Mouse (Mus musculus): ENCODE results near the gene Gm35315. TPM values are rescaled to one million over a fixed set of nuclear protein-coding genes. Genes with fewer than 3 reads are reported as not detected.
"Not testable (repeated sequence)": the region's sequence is repeated elsewhere in the genome, so short reads cannot be mapped to it uniquely, and the experiment has no call there.

The Gm35315 gene
- polyA plus RNA-seq, 1 experiment = 1.2 TPM

DNA sequence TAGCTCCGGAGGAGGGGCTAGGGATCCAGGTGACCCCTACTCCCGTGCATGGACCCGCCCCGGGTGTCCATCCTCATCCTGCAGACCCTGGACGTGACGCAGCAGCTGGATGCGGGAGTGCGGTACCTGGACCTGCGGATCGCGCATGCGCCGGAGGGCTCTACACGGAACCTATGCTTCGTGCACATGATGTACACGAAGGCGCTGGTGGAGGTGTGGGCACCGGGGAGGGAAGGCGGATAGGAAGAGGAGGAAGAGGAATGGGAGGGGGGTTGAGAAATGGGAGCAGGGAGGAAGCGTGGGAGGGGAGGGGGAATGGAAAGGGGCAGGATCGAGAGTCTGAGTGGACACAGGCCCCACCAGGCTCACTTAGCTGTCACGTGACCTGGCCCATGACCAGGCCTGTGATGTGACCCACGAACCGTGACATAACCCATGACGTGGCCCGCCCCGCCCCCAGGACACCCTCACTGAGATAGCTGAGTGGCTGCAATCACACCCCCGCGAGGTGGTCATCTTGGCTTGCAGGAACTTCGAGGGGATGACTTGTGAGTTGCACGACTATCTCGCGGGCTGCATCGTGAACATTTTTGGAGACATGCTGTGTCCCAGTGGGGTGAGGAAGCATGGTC is 7.6 kb upstream of the Gm35315 start:
- DNase-seq (ENCODE audit: extremely low spot score in 1 of 2, low spot score in 1 of 2) = peak; percentile 68 to 80

- peak; percentile 33 to 38 for DNase-seq (ENCODE audit: extremely low spot score in 1 of 2, low spot score in 1 of 2)
These were observed 6.9 kb upstream of the Gm35315 start for GRCm38 (mm10) chr5:110100921-110101631.

GRCm38 (mm10) chr5:110099656-110100580 is 5.7 kb upstream of the Gm35315 start, which contains the start of gene Plcxd1:
Gene Plcxd1 (plus strand): TSS chr5:110099969.
- DNase-seq (ENCODE audit: extremely low spot score in 1 of 2, low spot score in 1 of 2) = peak in 1 of 2 experiments; percentile 21

DNA sequence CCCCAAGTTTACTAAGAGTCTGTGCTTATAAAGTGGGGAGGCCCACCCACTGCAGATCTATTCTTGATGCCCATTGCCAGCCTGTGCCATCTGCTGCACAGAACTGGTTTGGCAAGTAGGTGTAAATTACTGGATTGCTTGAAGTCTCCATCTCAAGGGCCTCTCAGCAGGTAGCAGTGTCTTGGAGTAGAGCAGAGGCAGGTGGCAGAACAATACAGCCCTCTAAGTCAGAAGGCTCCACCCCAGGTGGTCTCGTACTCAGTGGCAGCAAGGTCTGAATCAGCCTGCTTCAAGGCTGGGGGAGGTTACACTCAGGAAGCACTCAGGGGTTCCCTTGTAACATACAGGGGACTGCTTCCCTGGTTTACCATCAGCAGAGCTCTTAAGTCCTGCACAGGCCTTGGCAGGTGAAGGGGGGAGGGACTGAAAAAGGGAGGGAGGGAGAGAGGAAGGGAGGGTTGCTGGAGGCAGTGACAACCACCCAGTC is 4.8 kb upstream of the Gm35315 start:
- DNase-seq (ENCODE audit: extremely low spot score in 1 of 2, low spot score in 1 of 2) = peak; percentile 58 to 65

- no peak for DNase-seq (ENCODE audit: extremely low spot score in 1 of 2, low spot score in 1 of 2)
These were observed 610 bp upstream of the Gm35315 start for GRCm38 (mm10) chr5:110094847-110095213.

GRCm38 (mm10) chr5:110091546-110091945 is 2.7 kb downstream of the Gm35315 start:
- no peak for DNase-seq (ENCODE audit: extremely low spot score in 1 of 2, low spot score in 1 of 2)

GRCm38 (mm10) chr5:110086161-110086866 is 7.9 kb downstream of the Gm35315 start:
- no peak for DNase-seq (ENCODE audit: extremely low spot score in 1 of 2, low spot score in 1 of 2)

DNA sequence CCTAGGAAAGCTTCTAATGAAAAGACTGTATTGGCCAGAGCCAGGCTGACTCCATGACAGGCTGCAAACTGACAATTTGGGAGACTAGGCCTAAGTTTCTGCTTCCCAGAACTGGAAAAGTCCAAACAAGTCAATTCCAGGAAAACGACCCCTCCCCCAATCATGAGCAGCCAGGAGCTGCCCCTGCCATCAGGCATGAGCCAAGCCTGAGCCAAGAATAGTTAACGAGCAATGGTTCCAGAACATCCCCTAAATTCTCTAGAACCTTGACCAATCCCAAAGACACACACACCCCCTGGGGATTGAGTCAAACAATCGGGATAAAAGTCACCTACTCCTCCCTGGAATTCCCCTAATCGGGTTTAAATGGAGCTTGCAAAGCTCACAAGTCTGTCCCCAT is 11.3 kb downstream of the Gm35315 start:
- DNase-seq (ENCODE audit: extremely low spot score in 1 of 2, low spot score in 1 of 2) = no peak

- DNase-seq (ENCODE audit: extremely low spot score in 1 of 2, low spot score in 1 of 2) = not testable (repeated sequence)
These were observed 21.8 kb downstream of the Gm35315 start, which contains the start of gene Gm17655 for GRCm38 (mm10) chr5:110072413-110072812. Gene Gm17655 (minus strand): TSS chr5:110072513.

DNA sequence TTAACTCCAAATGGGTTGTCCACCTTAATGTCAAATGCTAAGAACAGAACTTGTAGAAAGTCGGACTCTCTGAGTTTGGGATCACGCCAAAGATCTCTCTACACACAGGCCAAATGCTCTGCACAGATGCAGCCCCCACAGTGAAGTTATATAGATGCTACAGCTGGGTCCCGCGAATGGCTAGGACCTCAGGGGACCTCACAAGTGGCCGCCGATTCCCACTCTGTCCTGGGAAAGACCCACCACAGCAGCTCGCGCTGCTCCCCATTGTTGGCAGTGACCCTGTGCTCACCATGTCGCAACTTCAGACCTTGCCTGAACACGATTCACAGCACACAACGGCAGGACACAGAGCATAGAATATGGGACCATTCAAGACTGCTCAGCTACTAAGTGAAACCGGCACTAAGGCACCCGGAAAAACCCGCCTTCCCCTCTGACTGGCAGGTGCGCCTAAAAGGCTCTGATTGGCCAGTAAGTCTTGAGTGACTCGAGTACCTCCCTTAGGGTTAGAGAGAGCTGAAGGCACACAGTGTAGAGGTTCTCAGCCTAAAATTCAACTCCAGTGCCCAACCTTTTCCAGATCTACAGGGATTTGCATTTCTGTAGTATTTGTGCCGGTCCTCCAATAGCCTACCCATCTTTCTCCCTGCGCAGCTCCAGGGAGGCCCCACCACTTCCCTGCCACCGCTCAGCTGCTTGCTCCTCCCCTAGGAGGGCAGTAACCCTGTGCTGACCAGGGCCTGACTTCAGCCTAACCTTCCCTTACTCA is 36.4 kb downstream of the Gm35315 start:
- DNase-seq (ENCODE audit: extremely low spot score in 1 of 2, low spot score in 1 of 2) = peak; percentile 82 to 86

Other genes with a start within 250 kb of the Gm35315 start
- 0.10 and 0.17 TPM in 2 replicates for gene Gm15446, start 171.0 kb downstream of the Gm35315 start, polyA plus RNA-seq (2012; rRNA removed)
- gene Zfp932, start 97.9 kb downstream of the Gm35315 start, polyA plus RNA-seq (2012; rRNA removed) = 46.2 and 56.6 TPM in 2 replicates
- 0.84 and 1.4 TPM in 2 replicates for gene Gm17655, start 21.9 kb downstream of the Gm35315 start, polyA plus RNA-seq (2012; rRNA removed)
- 14.3 and 17.5 TPM in 2 replicates for gene Plcxd1, start 5.5 kb upstream of the Gm35315 start, polyA plus RNA-seq (2012; rRNA removed)
- 151 and 156 TPM in 2 replicates for gene Gtpbp6, start 13.8 kb upstream of the Gm35315 start, polyA plus RNA-seq (2012; rRNA removed)
- gene Zfp605, start 15.7 kb upstream of the Gm35315 start, polyA plus RNA-seq (2012; rRNA removed) = 6.9 and 8.6 TPM in 2 replicates
- gene Chfr, start 41.4 kb upstream of the Gm35315 start, polyA plus RNA-seq (2012; rRNA removed) = 78.1 and 83.8 TPM in 2 replicates
- 17.9 and 20.8 TPM in 2 replicates for gene Golga3, start 82.3 kb upstream of the Gm35315 start, polyA plus RNA-seq (2012; rRNA removed)
- gene Ankle2, start 136.6 kb upstream of the Gm35315 start, polyA plus RNA-seq (2012; rRNA removed) = 16.2 and 20.4 TPM in 2 replicates
- 48.7 and 51.8 TPM in 2 replicates for gene Pgam5, start 175.5 kb upstream of the Gm35315 start, polyA plus RNA-seq (2012; rRNA removed)
- 5.6 and 8.3 TPM in 2 replicates for gene Pxmp2, start 191.8 kb upstream of the Gm35315 start, polyA plus RNA-seq (2012; rRNA removed)
- 1.6 and 1.7 TPM in 2 replicates for gene Pole, start 191.9 kb upstream of the Gm35315 start, polyA plus RNA-seq (2012; rRNA removed)
- 0.14 and 0.23 TPM in 2 replicates for gene P2rx2, start 248.8 kb upstream of the Gm35315 start, polyA plus RNA-seq (2012; rRNA removed)

All from frontal cortex, adult 2 months (tissue).